Mouse (Mus musculus) heart, embryonic 13.5 days (tissue): Measurements from ENCODE around the gene Gm4871. TPM values are rescaled to one million over a fixed set of nuclear protein-coding genes. Genes with fewer than 3 reads are reported as not detected.
"Not testable (repeated sequence)": the region's sequence is repeated elsewhere in the genome, so short reads cannot be mapped to it uniquely, and the experiment has no call there.

Source experiments
- ATAC-seq: fragments of 200-750 bp; cut with Nextera tagmentation; 2 replicates; pipeline ENCODE4 v1.8.0; 2017; ENCODE audit warnings: moderate TSS enrichment; ENCODE audit not compliant: insufficient number of reproducible peaks, low FRiP score, low TSS enrichment; ENCODE audit errors: extremely low read depth
- H3K27ac ChIP-seq: fragments of 300-500 bp; sonication (generic); replicated peaks from 2 replicates; pipeline ENCODE4 v1.5.1; 2015; ENCODE audit warnings: moderate library complexity, mild to moderate bottlenecking, inconsistent platforms
- H3K27me3 ChIP-seq: fragments of 300-500 bp; sonication (generic); replicated peaks from 2 replicates; pipeline ENCODE4 v1.6.1; 2015; ENCODE audit warnings: mild to moderate bottlenecking, inconsistent platforms
- H3K36me3 ChIP-seq: fragments of 300-500 bp; sonication (generic); 2 replicates; pipeline ENCODE4 v1.6.1; 2015; ENCODE audit warnings: mild to moderate bottlenecking, inconsistent platforms
- H3K4me1 ChIP-seq: fragments of 300-500 bp; sonication (generic); 2 replicates; pipeline ENCODE4 v1.6.1; 2015; ENCODE audit warnings: inconsistent platforms
- H3K4me2 ChIP-seq: fragments of 300-500 bp; sonication (generic); 2 replicates; pipeline ENCODE4 v1.6.1; 2015; ENCODE audit warnings: inconsistent platforms, mild to moderate bottlenecking, moderate library complexity
- H3K4me3 ChIP-seq: fragments of 300-500 bp; sonication (generic); 2 replicates; pipeline ENCODE4 v1.5.1; 2015; ENCODE audit warnings: moderate library complexity, mild to moderate bottlenecking, inconsistent platforms
- H3K9ac ChIP-seq: fragments of 300-500 bp; sonication (generic); 2 replicates; pipeline ENCODE4 v1.6.1; 2015; ENCODE audit warnings: inconsistent platforms, mild to moderate bottlenecking, moderate library complexity
- H3K9me3 ChIP-seq: fragments of 300-500 bp; sonication (generic); 2 replicates; pipeline ENCODE4 v1.6.1; 2016; ENCODE audit warnings: inconsistent platforms
- WGBS: fragments of 180-500 bp; shearing (Covaris S2); methylation state at CpG from one replicate; pipeline ENCODE4 v1.1.7; 2015; ENCODE audit warnings: mixed read lengths; 5-methylcytosine and 5-hydroxymethylcytosine counted together
- polyA plus RNA-seq: library from polyadenylated mRNA; unstranded; fragments of >200 nt; fragmentation: Nextera tagmentation; extraction: Ambion mirVana; gene quantifications from 2 replicates; pipeline ENCODE4 v1.2.1, GENCODE M21; 2015

Gene Gm4871
- not detected in 2 replicates for polyA plus RNA-seq

DNA sequence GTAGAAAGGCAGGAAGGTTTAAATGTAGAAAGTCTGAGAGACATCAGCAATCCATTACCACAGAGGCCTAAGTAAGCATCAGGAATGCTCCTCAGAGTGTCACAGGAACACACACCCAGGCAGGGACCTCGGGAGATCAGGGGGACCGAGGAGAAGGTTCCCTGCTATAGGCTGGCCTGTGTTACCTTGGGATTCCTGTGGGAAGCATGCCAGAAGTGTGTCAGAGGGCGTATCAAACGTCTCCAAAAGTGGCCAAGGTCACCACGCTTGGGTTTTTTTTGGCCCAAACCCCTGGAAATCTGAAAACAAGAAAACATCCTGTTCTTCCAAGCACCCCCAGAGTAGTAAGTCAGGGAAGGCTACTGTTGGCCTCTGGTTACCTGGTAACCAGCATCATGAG is at the start of gene Gm4871:
Gene Gm4871 (minus strand): TSS at position 364 of the 400 bp plus-strand sequence.
- H3K4me1 ChIP-seq, H3K9ac ChIP-seq, H3K4me3 ChIP-seq, H3K9me3 ChIP-seq, H3K36me3 ChIP-seq, H3K4me2 ChIP-seq, H3K27ac ChIP-seq, ATAC-seq, H3K27me3 ChIP-seq: not testable (repeated sequence)
- WGBS: 47% methylated on average over 5 of the region's 5 CpGs

GRCm38 (mm10) chr5:145081866-145082613 is 49.5 kb upstream of the Gm4871 start:
- H3K9ac ChIP-seq: no peak overlapping the region
- H3K4me1 ChIP-seq: peaks cover 10% of the 10 kb centered on the region
- no peaks in the 10 kb centered on the region for H3K9me3 ChIP-seq
- H3K27ac ChIP-seq: no peak overlapping the region
- H3K27me3 ChIP-seq: no peaks in the 10 kb centered on the region
- ATAC-seq: no peak
- H3K36me3 ChIP-seq: peaks cover 8% of the 10 kb centered on the region; the same call in 1 of the 2 replicates
- WGBS: 83% methylated on average over 10 of the region's 10 CpGs
- H3K4me3 ChIP-seq: no peak overlapping the region
- H3K4me2 ChIP-seq: no peak overlapping the region

- 35% methylated on average over 3 of the region's 3 CpGs for WGBS
- Histone ChIP-seq H3K9me3 (0 out of 2 replicates have a peak, but pooled peaks cover 3% of the 10 kb centered on the region), H3K9ac (no peak overlapping the region), H3K4me3 (no peak overlapping the region), H3K27me3 (no peaks in the 10 kb centered on the region), H3K4me1 (peaks cover 3% of the 10 kb centered on the region; the same call in 1 of the 2 replicates), H3K36me3 (no peaks in the 10 kb centered on the region), H3K27ac (no peak overlapping the region), H3K4me2 (no peak overlapping the region)
- ATAC-seq: no peak
These were observed 42.5 kb upstream of the Gm4871 start for GRCm38 (mm10) chr5:145075081-145075480.

DNA sequence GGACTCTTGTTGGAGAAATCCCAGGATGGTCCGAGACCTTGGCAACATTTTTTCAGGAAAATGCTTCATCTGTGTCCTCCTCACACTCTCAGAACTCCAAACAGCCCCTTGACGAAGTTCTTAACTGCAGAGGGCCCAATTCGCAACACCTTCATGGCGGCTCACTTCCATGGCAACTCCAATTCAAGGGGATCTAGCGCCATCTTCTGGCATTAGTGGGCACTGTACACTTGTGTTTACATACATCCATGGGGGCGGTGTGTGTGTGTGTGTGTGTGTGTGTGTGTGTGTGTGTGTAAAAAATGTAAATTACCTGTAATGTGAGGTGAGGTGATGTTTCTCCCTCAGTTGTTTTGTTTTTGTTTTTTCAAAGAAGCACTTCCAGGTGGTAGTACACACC is 38.8 kb upstream of the Gm4871 start:
- H3K4me2 ChIP-seq: no peak overlapping the region
- 0 out of 2 replicates have a peak, but pooled peaks cover 3% of the 10 kb centered on the region for H3K9me3 ChIP-seq
- H3K4me1 ChIP-seq: peaks cover 3% of the 10 kb centered on the region; the same call in 1 of the 2 replicates
- 47% methylated on average over 6 of the region's 6 CpGs for WGBS
- ATAC-seq: no peak
- no peak overlapping the region for H3K9ac ChIP-seq
- no peaks in the 10 kb centered on the region for H3K27me3 ChIP-seq
- no peak overlapping the region for H3K4me3 ChIP-seq
- no peak overlapping the region for H3K27ac ChIP-seq
- no peaks in the 10 kb centered on the region for H3K36me3 ChIP-seq

- no peak overlapping the region for H3K4me3 ChIP-seq
- no peak overlapping the region for H3K4me2 ChIP-seq
- WGBS: 1% methylated on average over 5 of the region's 5 CpGs
- 0 out of 2 replicates have a peak, but pooled peaks cover 3% of the 10 kb centered on the region for H3K9me3 ChIP-seq
- H3K9ac ChIP-seq: no peak overlapping the region
- no peak for ATAC-seq
- H3K27ac ChIP-seq: no peak overlapping the region
- H3K27me3 ChIP-seq: no peaks in the 10 kb centered on the region
- no peaks in the 10 kb centered on the region for H3K36me3 ChIP-seq
- H3K4me1 ChIP-seq: no peaks in the 10 kb centered on the region
These were observed 37.2 kb upstream of the Gm4871 start for GRCm38 (mm10) chr5:145069707-145070106.

- Histone ChIP-seq H3K4me1 (no peaks in the 10 kb centered on the region), H3K27me3 (no peaks in the 10 kb centered on the region), H3K27ac (no peak overlapping the region), H3K4me3 (no peak overlapping the region), H3K9me3 (0 out of 2 replicates have a peak, but pooled peaks cover 3% of the 10 kb centered on the region), H3K9ac (no peak overlapping the region), H3K4me2 (no peak overlapping the region), H3K36me3 (no peaks in the 10 kb centered on the region)
- 46% methylated on average over 3 of the region's 3 CpGs for WGBS
- ATAC-seq: no peak
These were observed 36.3 kb upstream of the Gm4871 start for GRCm38 (mm10) chr5:145068863-145069262.

- ATAC-seq: no peak
- Histone ChIP-seq H3K4me3 (no peak overlapping the region), H3K9me3 (no peaks in the 10 kb centered on the region), H3K27ac (no peak overlapping the region), H3K4me2 (no peak overlapping the region), H3K4me1 (no peaks in the 10 kb centered on the region), H3K36me3 (no peaks in the 10 kb centered on the region), H3K9ac (no peak overlapping the region), H3K27me3 (no peaks in the 10 kb centered on the region)
- WGBS: 84% methylated on average over 1 of the region's 1 CpGs
These were observed 32.3 kb upstream of the Gm4871 start for GRCm38 (mm10) chr5:145064765-145065340.

DNA sequence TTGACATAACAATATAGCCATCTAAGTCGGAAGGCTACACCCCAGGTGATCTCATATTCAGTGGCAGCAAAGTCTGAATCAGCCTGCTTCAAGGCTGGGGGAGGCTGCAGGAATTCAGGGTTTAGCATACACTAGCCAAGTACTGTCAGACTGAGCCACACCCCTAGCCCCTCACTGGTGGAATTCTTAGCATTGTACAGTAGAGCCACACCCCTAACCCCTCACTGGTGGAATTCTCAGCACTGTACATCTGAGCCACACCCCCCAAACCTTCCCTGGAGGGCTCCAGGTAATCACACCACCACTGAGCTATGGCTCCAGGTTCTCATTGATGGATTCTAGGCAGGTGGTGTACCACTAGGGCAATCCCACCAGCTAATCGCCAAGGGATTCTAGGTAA is 27.0 kb upstream of the Gm4871 start:
- Histone ChIP-seq H3K36me3 (no peaks in the 10 kb centered on the region), H3K4me3 (no peak overlapping the region), H3K4me2 (no peak overlapping the region), H3K4me1 (no peaks in the 10 kb centered on the region), H3K9me3 (no peaks in the 10 kb centered on the region), H3K27ac (no peak overlapping the region), H3K9ac (no peak overlapping the region), H3K27me3 (no peaks in the 10 kb centered on the region)
- 69% methylated on average over 2 of the region's 2 CpGs for WGBS
- no peak for ATAC-seq

- H3K27ac ChIP-seq: no peak overlapping the region
- 0 out of 2 replicates have a peak, but pooled peaks cover 3% of the 10 kb centered on the region for H3K4me1 ChIP-seq
- no peak overlapping the region for H3K9ac ChIP-seq
- no peaks in the 10 kb centered on the region for H3K36me3 ChIP-seq
- no peak overlapping the region for H3K4me2 ChIP-seq
- ATAC-seq: no peak
- H3K9me3 ChIP-seq: no peaks in the 10 kb centered on the region
- no peak overlapping the region for H3K4me3 ChIP-seq
- no peaks in the 10 kb centered on the region for H3K27me3 ChIP-seq
- WGBS: 86% methylated on average over 7 of the region's 7 CpGs
These were observed 26.2 kb upstream of the Gm4871 start for GRCm38 (mm10) chr5:145058722-145059121.

DNA sequence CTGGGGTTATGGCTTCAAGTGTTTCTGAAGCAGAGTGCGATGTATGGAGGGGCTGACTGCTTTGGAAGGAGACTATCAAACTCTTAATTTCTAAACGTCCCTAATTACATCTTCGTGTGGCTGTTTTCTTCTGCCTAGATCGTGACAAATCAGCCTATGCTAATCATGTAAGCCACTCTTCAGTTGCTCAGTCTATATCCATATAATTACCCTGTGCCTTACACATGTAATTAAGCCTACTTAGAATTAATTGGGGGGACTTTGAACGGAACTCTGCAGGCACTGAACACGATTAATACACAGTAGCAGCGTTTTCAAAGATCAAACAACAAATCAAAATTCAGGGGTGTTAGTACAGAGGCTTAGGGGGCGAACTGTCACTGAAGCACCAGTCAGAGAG is 25.4 kb upstream of the Gm4871 start:
- H3K36me3 ChIP-seq: no peaks in the 10 kb centered on the region
- no peaks in the 10 kb centered on the region for H3K27me3 ChIP-seq
- H3K9me3 ChIP-seq: no peaks in the 10 kb centered on the region
- 74% methylated on average over 8 of the region's 8 CpGs for WGBS
- ATAC-seq: no peak
- no peak overlapping the region for H3K27ac ChIP-seq
- no peak overlapping the region for H3K9ac ChIP-seq
- H3K4me1 ChIP-seq: 0 out of 2 replicates have a peak, but pooled peaks cover 3% of the 10 kb centered on the region
- no peak overlapping the region for H3K4me3 ChIP-seq
- H3K4me2 ChIP-seq: no peak overlapping the region

GRCm38 (mm10) chr5:145054187-145054586 is 21.6 kb upstream of the Gm4871 start:
- not testable (repeated sequence) for H3K27ac ChIP-seq, H3K4me2 ChIP-seq, H3K9ac ChIP-seq, H3K9me3 ChIP-seq, H3K4me1 ChIP-seq, H3K36me3 ChIP-seq, H3K27me3 ChIP-seq, H3K4me3 ChIP-seq, ATAC-seq
- 25% methylated on average over 3 of the region's 3 CpGs for WGBS

GRCm38 (mm10) chr5:145042690-145043089 is 10.1 kb upstream of the Gm4871 start, which contains the start of gene 1700018F24Rik:
1700018F24Rik (plus strand) TSS chr5:145042990.
- not testable (repeated sequence) for H3K4me3 ChIP-seq, H3K27me3 ChIP-seq, ATAC-seq, H3K9me3 ChIP-seq, H3K9ac ChIP-seq, H3K4me1 ChIP-seq, H3K4me2 ChIP-seq, H3K36me3 ChIP-seq, H3K27ac ChIP-seq
- 62% methylated on average over 3 of the region's 3 CpGs for WGBS
